Mouse (Mus musculus): ENCODE measurements at regions not wholly inside any gene's neighbourhood (a gene's known extent, or its start where the extent isn't known, plus 50 kb on each side); places are given as distances from the start of the nearest gene placed in this dataset.
"Not testable (repeated sequence)": the region's sequence is repeated elsewhere in the genome, so short reads cannot be mapped to it uniquely, and the experiment has no call there.

GRCm38 (mm10) chr3:128415568-128415967 is 519.4 kb upstream of the Fam241a start:
- no peak for DNase-seq (ENCODE audit: low read depth)

GRCm38 (mm10) chr3:128413481-128413880 is 517.4 kb upstream of the Fam241a start:
- no peak for DNase-seq (ENCODE audit: low read depth)

GRCm38 (mm10) chr3:128412157-128412556 is 516.0 kb upstream of the Fam241a start:
- DNase-seq (ENCODE audit: low read depth), result no peak

- no peak for DNase-seq (ENCODE audit: low read depth)
These were observed 498.7 kb upstream of the Fam241a start for GRCm38 (mm10) chr3:128394805-128395204.

GRCm38 (mm10) chr3:128380579-128380978 is 484.5 kb upstream of the Fam241a start:
- DNase-seq (ENCODE audit: low read depth), result no peak

- DNase-seq (ENCODE audit: low read depth), result no peak
These were observed 473.5 kb upstream of the Fam241a start for GRCm38 (mm10) chr3:128369521-128370127.

- DNase-seq (ENCODE audit: low read depth), result no peak
These were observed 466.2 kb upstream of the Fam241a start for GRCm38 (mm10) chr3:128362310-128362709.

- DNase-seq (ENCODE audit: low read depth), result not testable (repeated sequence)
These were observed 453.0 kb upstream of the Fam241a start for GRCm38 (mm10) chr3:128349123-128349522.

- no peak for DNase-seq (ENCODE audit: low read depth)
These were observed 451.9 kb upstream of the Fam241a start for GRCm38 (mm10) chr3:128347782-128348574.

GRCm38 (mm10) chr3:128337508-128337907 is 441.4 kb upstream of the Fam241a start:
- no peak for DNase-seq (ENCODE audit: low read depth)

- peak; percentile 37 for DNase-seq (ENCODE audit: low read depth)
These were observed 440.9 kb upstream of the Fam241a start for GRCm38 (mm10) chr3:128337031-128337430.

- no peak for DNase-seq (ENCODE audit: low read depth)
These were observed 431.6 kb upstream of the Fam241a start for GRCm38 (mm10) chr3:128327677-128328076.

GRCm38 (mm10) chr3:128301312-128301711 is 405.2 kb upstream of the Fam241a start:
- no peak for DNase-seq (ENCODE audit: low read depth)

- no peak for DNase-seq (ENCODE audit: low read depth)
These were observed 402.0 kb upstream of the Fam241a start for GRCm38 (mm10) chr3:128298110-128298509.

GRCm38 (mm10) chr3:128287846-128288245 is 391.7 kb upstream of the Fam241a start:
- DNase-seq (ENCODE audit: low read depth), result no peak

- no peak for DNase-seq (ENCODE audit: low read depth)
These were observed 389.1 kb upstream of the Fam241a start for GRCm38 (mm10) chr3:128285214-128285613.

GRCm38 (mm10) chr3:128280626-128281025 is 384.5 kb upstream of the Fam241a start:
- no peak for DNase-seq (ENCODE audit: low read depth)

GRCm38 (mm10) chr3:128270576-128270975 is 374.5 kb upstream of the Fam241a start:
- no peak for DNase-seq (ENCODE audit: low read depth)

GRCm38 (mm10) chr3:128261208-128261607 is 365.1 kb upstream of the Fam241a start:
- DNase-seq (ENCODE audit: low read depth), result no peak

- no peak for DNase-seq (ENCODE audit: low read depth)
These were observed 351.7 kb upstream of the Fam241a start for GRCm38 (mm10) chr3:128247816-128248215.

GRCm38 (mm10) chr3:128239813-128240421 is 343.8 kb upstream of the Fam241a start:
- DNase-seq (ENCODE audit: low read depth), result no peak

GRCm38 (mm10) chr3:128230390-128230789 is 334.3 kb upstream of the Fam241a start:
- no peak for DNase-seq (ENCODE audit: low read depth)
